In the genomic region with DNA sequence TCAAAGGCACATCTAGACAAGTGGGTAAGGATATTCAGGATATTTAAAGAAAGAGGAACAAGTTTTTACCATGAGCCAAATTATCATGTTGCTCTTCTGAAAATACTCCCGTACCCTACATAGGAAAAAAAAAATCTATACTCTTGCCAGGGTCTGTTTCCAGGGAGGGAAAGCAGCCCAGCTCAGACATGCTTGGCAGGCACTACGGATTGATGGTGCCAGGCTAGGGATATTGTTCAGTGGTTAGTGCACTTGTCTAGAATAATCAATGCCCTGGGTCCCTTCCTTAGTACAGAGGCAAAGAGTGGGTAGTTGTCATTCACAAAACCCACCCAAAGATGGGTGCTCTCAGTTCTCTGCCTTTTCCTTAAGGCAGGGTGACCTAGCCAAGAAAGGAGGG, we compare ENCODE assay signal across 20 mouse cellular contexts.
DNase-seq lines count a peak whose midpoint lies in the region; ATAC-seq and TF ChIP-seq lines count a peak whose summit lies in the region.
"Had no signal": no experiment of that assay in that cellular context is flagged by ENCODE, and none has a peak within 500 bp of the region (broad histone marks: within the 10 kb centered on the region; RNA-seq: fewer than 3 reads in every experiment).

No protein-coding gene starts in this region.

- no peak for TF ChIP-seq CTCF in brain, embryonic 14.5 days (IDR thresholded peaks at IDR 0.05; ENCODE audit: borderline replicate concordance, extremely low read depth, insufficient read depth, insufficient read length)

- no peak overlapping the region for H3K4me2 ChIP-seq in forebrain, embryonic 14.5 days (ENCODE audit: low read length)
- H3K4me2 ChIP-seq in forebrain, embryonic 11.5 days (ENCODE audit: low read depth, low read length, severe bottlenecking), result no peak overlapping the region
- H3K4me2 ChIP-seq: embryonic facial prominence, embryonic 13.5 days; hindbrain, embryonic 13.5 days had no signal

- H3K9me3 ChIP-seq in forebrain, embryonic 14.5 days (replicated peaks; ENCODE audit: control insufficient read depth, low read length), result no peaks in the 10 kb centered on the region
- H3K9me3 ChIP-seq in forebrain, embryonic 11.5 days (ENCODE audit: control insufficient read depth, low read length), result no peaks in the 10 kb centered on the region
- H3K9me3 ChIP-seq: embryonic facial prominence, embryonic 13.5 days; heart, embryonic 10.5 days; hindbrain, embryonic 13.5 days had no signal

- DNase-seq in forebrain, embryonic 14.5 days (ENCODE audit: low spot score), result peak; percentile 48
- DNase-seq in forebrain, embryonic 11.5 days (ENCODE audit: low spot score), result no peak
- no peak for DNase-seq in frontal cortex, postnatal 36 days (ENCODE audit: low spot score in 2 of 2)
- DNase-seq in right cerebral cortex, adult 18-20 months, result peak; percentile 14
- DNase-seq in right cerebral cortex, postnatal 25 days, result no peak
- peak; percentile 62 for DNase-seq in brain, embryonic 14.5 days (ENCODE audit: low read depth)
- no peak for DNase-seq in spleen, adult 18-20 months
- DNase-seq: adrenal gland, postnatal 10 days; cerebellum, adult 18-20 months; cerebellum, postnatal 14 days; gastrocnemius, adult 2 months; gastrocnemius, postnatal 25 days; heart, adult 11 months; heart, postnatal 10 days; heart, postnatal 4 days; kidney, adult 11 months had no signal

- 53% methylated on average over 2 of the region's 2 CpGs for WGBS in forebrain, embryonic 14.5 days
- WGBS in forebrain, embryonic 11.5 days, result 86% methylated on average over 2 of the region's 2 CpGs

- ATAC-seq in forebrain, embryonic 14.5 days, result no peak
- ATAC-seq in forebrain, embryonic 11.5 days (replicated peaks; ENCODE audit: low FRiP score), result no peak
- ATAC-seq in frontal cortex, adult (ENCODE audit: low TSS enrichment), result peak; percentile 73

- H3K4me1 ChIP-seq in forebrain, embryonic 14.5 days (ENCODE audit: control insufficient read depth, insufficient read depth, low read length), result peaks cover 13% of the 10 kb centered on the region
- H3K4me1 ChIP-seq in forebrain, embryonic 11.5 days (replicated peaks; ENCODE audit: control insufficient read depth, insufficient read depth, low read length), result no peaks in the 10 kb centered on the region

- no peak overlapping the region for H3K9ac ChIP-seq in forebrain, embryonic 14.5 days (ENCODE audit: low read length)
- H3K9ac ChIP-seq in forebrain, embryonic 11.5 days (ENCODE audit: low read length), result no peak overlapping the region
- H3K9ac ChIP-seq: embryonic facial prominence, embryonic 13.5 days; hindbrain, embryonic 13.5 days had no signal

- no peaks in the 10 kb centered on the region for H3K27me3 ChIP-seq in forebrain, embryonic 14.5 days (replicated peaks; ENCODE audit: control insufficient read depth, insufficient read depth, low read length)
- no peaks in the 10 kb centered on the region for H3K27me3 ChIP-seq in forebrain, embryonic 11.5 days (ENCODE audit: control insufficient read depth, insufficient read depth, low read length)
- H3K27me3 ChIP-seq: embryonic facial prominence, embryonic 13.5 days; hindbrain, embryonic 13.5 days had no signal

- TF ChIP-seq POLR2A in brain, embryonic 14.5 days (IDR thresholded peaks at IDR 0.05; ENCODE audit: borderline replicate concordance, extremely low read depth, insufficient read depth, insufficient read length, poor library complexity, severe bottlenecking), result no peak

- no peak overlapping the region for H3K27ac ChIP-seq in forebrain, embryonic 14.5 days (ENCODE audit: low read depth, low read length)
- H3K27ac ChIP-seq in forebrain, embryonic 11.5 days (ENCODE audit: low read depth, low read length), result no peak overlapping the region
- H3K27ac ChIP-seq: embryonic facial prominence, embryonic 13.5 days; gastrocnemius, adult 2 months; heart, embryonic 10.5 days; hindbrain, embryonic 13.5 days had no signal

- no peak overlapping the region for H3K4me3 ChIP-seq in forebrain, embryonic 14.5 days (ENCODE audit: low read depth, low read length)
- no peak overlapping the region for H3K4me3 ChIP-seq in forebrain, embryonic 11.5 days (ENCODE audit: low read depth, low read length)
- H3K4me3 ChIP-seq: embryonic facial prominence, embryonic 13.5 days; gastrocnemius, adult 2 months; heart, embryonic 10.5 days; hindbrain, embryonic 13.5 days had no signal

- no peaks in the 10 kb centered on the region for H3K36me3 ChIP-seq in forebrain, embryonic 14.5 days (ENCODE audit: control insufficient read depth, insufficient read depth, low read length)
- H3K36me3 ChIP-seq in forebrain, embryonic 11.5 days (ENCODE audit: control insufficient read depth, insufficient read depth, low read length), result no peaks in the 10 kb centered on the region
- H3K36me3 ChIP-seq: heart, embryonic 10.5 days; hindbrain, embryonic 13.5 days had no signal

Comparison
In these comparisons a context has a peak if more than half of its experiments do, and no peak if none do; other contexts are left out.
1. DNase-seq: peak in forebrain, embryonic 14.5 days (single experiment), right cerebral cortex, adult 18-20 months (single experiment) and brain, embryonic 14.5 days (single experiment); none in forebrain, embryonic 11.5 days (single experiment), frontal cortex, postnatal 36 days (0 of 2), right cerebral cortex, postnatal 25 days (single experiment) and spleen, adult 18-20 months (0 of 2).